Mouse (Mus musculus) ES-Bruce4 (cell line): ENCODE results near the gene Acp7. TPM values are rescaled to one million over a fixed set of nuclear protein-coding genes. Genes with fewer than 3 reads are reported as not detected.

ENCODE experiments used
- H3K27ac ChIP-seq: 2 replicates; pipeline ENCODE4 v1.5.1; 2012; ENCODE audit warnings: low read length, inconsistent platforms; ENCODE audit not compliant: insufficient read depth
- H3K27me3 ChIP-seq: 2 replicates; pipeline ENCODE4 v1.6.1; 2012; ENCODE audit warnings: mild to moderate bottlenecking, low read length, inconsistent platforms; ENCODE audit not compliant: control insufficient read depth, poor library complexity, insufficient read depth, severe bottlenecking
- H3K36me3 ChIP-seq: 2 replicates; pipeline ENCODE4 v1.6.1; 2012; ENCODE audit warnings: inconsistent platforms, mild to moderate bottlenecking, low read length, moderate library complexity; ENCODE audit not compliant: control insufficient read depth, poor library complexity, insufficient read depth, severe bottlenecking
- H3K4me1 ChIP-seq: one replicate; pipeline ENCODE4 v1.8.1; 2011; ENCODE audit warnings: low read length; ENCODE audit not compliant: control insufficient read depth, insufficient read depth
- H3K4me3 ChIP-seq: 2 replicates; pipeline ENCODE4 v1.5.1; 2011; ENCODE audit warnings: low read depth, mild to moderate bottlenecking, low read length
- H3K9ac ChIP-seq: 2 replicates; pipeline ENCODE4 v1.6.1; 2012; ENCODE audit warnings: low read depth, mild to moderate bottlenecking, inconsistent platforms; ENCODE audit not compliant: poor library complexity, severe bottlenecking
- H3K9me3 ChIP-seq: replicated peaks from 2 replicates; pipeline ENCODE4 v1.6.1; 2012; ENCODE audit warnings: mild to moderate bottlenecking, low read length, inconsistent platforms; ENCODE audit not compliant: control insufficient read depth, poor library complexity, insufficient read depth, severe bottlenecking
- CTCF ChIP-seq: IDR thresholded peaks from one replicate; pipeline ENCODE4 v1.8.1; 2011; ENCODE audit warnings: low read depth, low read length
- EP300 ChIP-seq: IDR thresholded peaks from 2 replicates; pipeline ENCODE4 v1.6.1; 2011; ENCODE audit warnings: low read depth, low read length; ENCODE audit not compliant: insufficient read depth
- POLR2A ChIP-seq: IDR thresholded peaks from one replicate; pipeline ENCODE4 v1.8.1; 2011; ENCODE audit warnings: low read length; ENCODE audit not compliant: insufficient read depth
- polyA plus RNA-seq: library from polyadenylated mRNA; stranded (reverse); fragments of >200 nt; gene quantifications from 2 replicates; pipeline ENCODE4 v1.2.4, GENCODE M21; 2011; ENCODE audit warnings: low read depth; ENCODE audit not compliant: missing spikeins, insufficient read depth, insufficient read length

Gene Acp7
- polyA plus RNA-seq, 1 experiment = 1.8 TPM

DNA sequence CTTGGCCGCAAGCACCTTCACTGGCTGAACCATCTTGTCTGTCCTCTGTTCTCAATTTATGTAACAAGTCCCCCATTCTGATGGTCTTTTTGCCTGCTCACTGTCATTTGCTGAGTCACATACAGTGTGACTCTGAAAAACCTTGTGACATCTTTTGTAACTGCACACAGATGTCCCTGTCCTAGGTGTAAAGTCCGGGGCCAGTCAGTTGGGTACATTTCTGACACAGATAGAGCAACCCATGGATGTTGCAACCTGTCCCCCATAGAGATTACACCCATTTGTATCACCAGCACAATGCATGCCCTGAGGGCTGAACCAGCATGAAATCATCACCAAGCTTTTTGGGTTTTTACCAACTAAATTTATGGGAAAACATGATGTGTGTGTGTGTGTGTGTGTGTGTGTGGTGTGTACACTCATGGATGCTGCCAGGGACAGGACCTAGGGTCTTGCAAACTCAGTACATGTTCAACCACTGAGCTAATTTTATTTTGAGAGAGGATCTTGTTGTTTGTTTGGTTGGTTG is 14.9 kb upstream of the Acp7 start:
- Histone ChIP-seq H3K4me3 (no peak overlapping the region), H3K9ac (no peak overlapping the region), H3K27me3 (no peaks in the 10 kb centered on the region), H3K27ac (no peak overlapping the region), H3K36me3 (no peaks in the 10 kb centered on the region), H3K4me1 (no peaks in the 10 kb centered on the region), H3K9me3 (no peaks in the 10 kb centered on the region)
- TF ChIP-seq POLR2A (no peak), EP300 (no peak), CTCF (no peak)

DNA sequence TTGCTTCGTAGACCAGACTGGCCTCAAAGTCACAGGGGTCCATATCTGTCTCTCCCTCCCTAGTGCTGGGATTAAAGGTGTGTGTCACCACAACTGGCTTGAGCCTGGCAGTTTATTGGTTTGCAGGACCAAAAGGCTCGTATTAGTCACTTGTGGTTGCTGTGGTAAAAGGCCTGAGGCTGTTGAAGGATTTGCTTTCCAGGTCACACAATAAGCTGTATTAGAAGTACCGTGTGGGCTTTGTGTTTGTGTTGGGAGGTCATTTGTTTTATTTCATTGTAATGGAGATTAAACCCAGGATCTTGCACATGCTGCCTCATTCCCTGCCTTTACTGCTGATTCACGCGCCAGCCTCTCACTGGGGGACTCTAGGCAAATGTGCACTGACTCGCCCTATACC is 14.2 kb upstream of the Acp7 start:
- H3K4me3 ChIP-seq = no peak overlapping the region

GRCm38 (mm10) chr7:28641546-28641945 is 10.4 kb upstream of the Acp7 start:
- H3K9me3 ChIP-seq = no peaks in the 10 kb centered on the region
- H3K9ac ChIP-seq = no peak overlapping the region
- H3K27me3 ChIP-seq = no peaks in the 10 kb centered on the region
- no peak overlapping the region for H3K27ac ChIP-seq
- TF ChIP-seq POLR2A = no peak
- H3K4me3 ChIP-seq = no peak overlapping the region
- H3K4me1 ChIP-seq = peaks cover 1% of the 10 kb centered on the region
- H3K36me3 ChIP-seq = no peaks in the 10 kb centered on the region

More for the DNA sequence above, 14.2 kb upstream of the Acp7 start:
- Histone ChIP-seq H3K9me3 (no peaks in the 10 kb centered on the region), H3K27ac (no peak overlapping the region), H3K27me3 (no peaks in the 10 kb centered on the region), H3K36me3 (no peaks in the 10 kb centered on the region), H3K9ac (no peak overlapping the region), H3K4me1 (no peaks in the 10 kb centered on the region)
- no peak for TF ChIP-seq CTCF
- TF ChIP-seq EP300 = 0 out of 2 replicates have a peak, but pooled peaks have one; percentile 19
- TF ChIP-seq POLR2A = no peak

DNA sequence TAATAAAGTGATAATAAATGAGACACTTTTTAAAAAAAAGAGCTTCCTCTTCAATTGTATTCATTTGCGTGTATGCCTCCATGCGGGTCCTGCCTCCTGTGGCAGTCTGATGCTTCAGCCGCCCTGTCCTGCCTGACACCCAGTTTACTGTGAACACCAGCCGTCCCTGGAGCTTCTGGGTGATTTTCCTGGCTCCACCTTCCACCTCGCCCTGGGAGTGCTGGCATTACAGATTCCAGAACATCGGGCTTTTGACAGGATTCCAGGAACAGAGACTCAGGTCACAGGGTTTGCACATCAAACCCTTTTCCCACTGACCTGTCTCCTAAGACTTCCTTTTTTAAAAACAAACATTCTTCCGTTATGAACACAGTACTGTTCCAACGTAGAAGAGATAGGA is 6.4 kb upstream of the Acp7 start:
- Histone ChIP-seq H3K9ac (no peak overlapping the region), H3K4me1 (peaks cover 1% of the 10 kb centered on the region), H3K27ac (no peak overlapping the region), H3K4me3 (no peak overlapping the region), H3K27me3 (no peaks in the 10 kb centered on the region), H3K9me3 (no peaks in the 10 kb centered on the region), H3K36me3 (no peaks in the 10 kb centered on the region)
- TF ChIP-seq POLR2A (no peak), EP300 (no peak), CTCF (no peak)

GRCm38 (mm10) chr7:28634128-28634527 is 3.0 kb upstream of the Acp7 start:
- H3K9me3 ChIP-seq = no peaks in the 10 kb centered on the region
- H3K9ac ChIP-seq = no peak overlapping the region

DNA sequence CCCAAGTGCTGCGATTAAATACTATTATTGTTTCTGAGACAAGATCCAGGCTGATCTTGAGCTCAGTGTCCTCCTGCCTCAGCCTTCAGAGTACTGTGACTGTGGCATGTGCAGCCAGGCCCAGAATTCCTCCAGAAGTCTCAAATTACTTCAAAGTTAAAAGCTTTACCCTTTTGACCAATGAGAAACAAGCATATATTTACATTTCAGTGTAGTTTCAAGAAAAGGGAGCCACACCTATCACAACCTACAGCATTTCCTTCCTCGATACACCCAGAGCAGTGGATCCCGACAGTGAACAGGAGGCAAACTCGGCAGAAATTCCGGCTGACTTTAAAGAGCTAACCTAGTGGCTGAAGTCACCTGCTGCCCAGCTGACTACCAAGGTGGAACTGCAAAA is 6.3 kb downstream of the Acp7 start:
- Histone ChIP-seq H3K9ac (no peak overlapping the region), H3K36me3 (no peaks in the 10 kb centered on the region), H3K9me3 (no peaks in the 10 kb centered on the region; the same call in 1 of the 2 replicates), H3K27ac (peak overlapping the region; percentile 37), H3K4me1 (no peaks in the 10 kb centered on the region), H3K27me3 (no peaks in the 10 kb centered on the region), H3K4me3 (no peak overlapping the region)
- TF ChIP-seq EP300 (no peak), CTCF (no peak), POLR2A (no peak)

More at GRCm38 (mm10) chr7:28634128-28634527, 3.0 kb upstream of the Acp7 start:
- H3K27ac ChIP-seq = no peak overlapping the region
- H3K27me3 ChIP-seq = no peaks in the 10 kb centered on the region
- H3K4me3 ChIP-seq = no peak overlapping the region
- H3K36me3 ChIP-seq = no peaks in the 10 kb centered on the region
- H3K4me1 ChIP-seq = peaks cover 1% of the 10 kb centered on the region
- TF ChIP-seq POLR2A (no peak), EP300 (no peak), CTCF (no peak)
